Mouse (Mus musculus) right cerebral cortex, postnatal 14 days (tissue): Measurements from ENCODE around the gene Gm9913.
A peak's percentile ranks its signal among the peaks of the same experiment; 100 is the strongest.

Source experiments
- DNase-seq: peaks from one replicate; pipeline ENCODE4 v3.0.0; 2022

Gene Gm9913

DNA sequence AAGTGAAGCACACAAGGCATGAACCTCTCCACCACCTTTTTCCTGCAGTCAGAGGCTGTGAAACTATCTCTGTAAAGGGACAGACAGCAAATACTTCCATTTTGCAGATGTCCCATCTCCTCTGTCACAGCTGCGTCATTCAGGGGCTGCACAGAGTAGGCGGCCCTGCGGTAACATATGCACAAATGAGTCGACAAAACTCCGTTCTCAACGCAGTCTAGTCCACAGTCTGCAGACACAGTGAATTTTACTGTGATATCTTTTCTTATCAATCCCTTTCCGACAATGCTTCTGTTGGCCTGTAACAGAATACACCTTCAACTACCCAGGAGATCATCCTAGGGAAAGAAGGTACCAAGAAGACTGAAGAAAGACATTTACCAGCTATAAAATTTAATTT is 6.7 kb upstream of the Gm9913 start:
- DNase-seq = no peak

DNA sequence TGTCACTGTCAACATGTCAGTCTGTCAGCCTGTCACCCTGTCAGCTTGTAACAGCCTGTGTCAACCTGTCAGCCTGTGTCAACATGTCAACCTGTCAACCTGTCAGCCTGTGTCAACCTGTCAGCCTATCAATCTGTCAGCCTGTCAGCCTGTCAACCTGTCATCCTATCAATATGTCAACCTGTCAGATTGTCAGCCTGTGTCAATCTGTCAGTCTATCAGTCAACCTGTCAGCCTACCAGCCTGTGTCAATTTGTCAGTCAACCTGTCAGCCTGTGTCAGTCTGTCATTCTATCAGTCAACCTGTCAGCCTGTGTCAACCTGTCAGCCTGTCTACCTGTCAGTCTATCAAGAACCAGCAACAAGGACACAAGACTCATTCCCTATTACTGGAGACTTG is 3.4 kb upstream of the Gm9913 start:
- no peak for DNase-seq

DNA sequence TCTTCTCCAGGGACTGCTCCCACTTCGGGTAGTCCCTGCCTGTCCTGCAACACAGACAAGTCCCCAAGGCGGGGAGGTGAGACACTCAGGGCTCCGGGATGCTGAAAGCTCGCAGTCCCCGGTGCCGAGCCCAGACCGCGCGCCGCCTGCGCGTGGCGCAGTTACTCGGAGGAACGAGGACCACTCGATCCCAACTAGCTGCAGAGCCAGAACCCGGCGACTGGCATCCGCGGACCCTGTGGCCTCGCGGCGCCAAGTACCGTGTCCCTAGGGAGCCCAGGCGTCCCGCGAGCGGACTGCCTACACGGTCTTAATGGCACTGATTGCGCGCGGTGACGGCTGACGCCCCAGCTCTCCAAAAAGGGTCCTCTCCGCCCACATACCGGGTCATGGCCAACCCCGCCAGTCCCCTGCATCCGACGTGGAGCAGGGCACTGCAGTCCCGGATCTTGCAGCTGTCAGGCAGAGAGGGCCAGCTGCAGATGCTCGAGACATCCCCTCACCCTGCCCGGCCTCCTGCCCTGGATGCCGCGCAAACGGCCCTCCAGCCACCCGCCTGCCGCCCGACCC is 942 bp downstream of the Gm9913 start:
- DNase-seq = peak; percentile 69

DNA sequence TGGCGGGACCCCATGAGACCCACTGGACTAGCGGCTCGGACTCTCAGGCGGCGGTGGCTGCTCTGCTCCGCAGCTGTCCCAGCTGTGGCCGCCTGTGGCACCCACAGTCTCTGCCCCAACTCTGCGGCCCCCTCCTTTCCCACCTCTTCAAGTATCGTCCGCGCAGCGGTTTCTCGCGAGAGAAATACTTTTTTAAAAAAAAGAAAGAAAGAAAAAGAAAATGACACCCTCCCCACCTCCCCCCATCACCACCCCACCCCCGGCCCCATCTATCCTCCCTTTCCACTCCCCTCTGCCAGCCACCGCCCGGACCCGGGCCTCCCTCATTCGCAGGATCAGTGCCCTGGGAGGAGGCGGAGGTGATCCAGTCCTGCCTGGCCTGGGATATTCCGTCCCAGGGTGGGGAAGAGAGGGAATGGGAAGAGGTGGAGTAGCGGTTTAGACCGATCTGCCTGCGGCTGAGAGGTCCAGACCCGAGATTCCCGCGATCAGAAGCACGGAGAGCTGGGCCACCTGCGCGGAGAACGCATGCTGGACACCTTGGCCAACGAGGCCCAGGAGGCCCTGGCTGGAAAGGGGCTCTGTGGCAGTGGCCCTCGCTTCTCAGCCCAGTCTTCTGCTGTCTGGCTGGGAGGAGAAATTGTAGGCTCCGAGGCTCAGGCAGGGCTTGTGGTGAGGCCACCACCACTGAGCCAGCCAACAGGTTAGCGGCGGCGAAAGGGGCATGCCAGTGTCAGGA is 1.6 kb downstream of the Gm9913 start:
- DNase-seq = peak; percentile 62

DNA sequence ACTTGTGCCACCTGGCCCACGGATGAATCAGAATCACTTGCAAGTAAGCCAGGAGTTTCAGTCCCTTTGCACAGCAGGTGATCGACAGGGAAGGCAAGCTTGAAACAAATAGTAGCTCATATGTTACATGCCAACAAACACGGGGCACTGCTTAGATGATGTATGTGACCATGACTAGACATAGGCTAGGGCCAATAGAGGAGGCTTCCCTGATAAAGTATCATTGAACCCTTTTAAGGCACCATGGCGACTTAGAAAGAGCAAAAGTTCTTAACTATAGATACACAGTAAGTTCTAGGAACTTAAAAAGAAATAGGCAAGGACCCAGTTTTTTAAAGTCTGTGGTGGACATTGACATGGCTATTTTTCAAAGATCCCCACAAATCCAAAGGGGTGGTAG is 3.0 kb downstream of the Gm9913 start, which contains the start of gene Fbn1:
Fbn1 (minus strand) TSS at position 101 of the 400 bp plus-strand sequence.
- no peak for DNase-seq

DNA sequence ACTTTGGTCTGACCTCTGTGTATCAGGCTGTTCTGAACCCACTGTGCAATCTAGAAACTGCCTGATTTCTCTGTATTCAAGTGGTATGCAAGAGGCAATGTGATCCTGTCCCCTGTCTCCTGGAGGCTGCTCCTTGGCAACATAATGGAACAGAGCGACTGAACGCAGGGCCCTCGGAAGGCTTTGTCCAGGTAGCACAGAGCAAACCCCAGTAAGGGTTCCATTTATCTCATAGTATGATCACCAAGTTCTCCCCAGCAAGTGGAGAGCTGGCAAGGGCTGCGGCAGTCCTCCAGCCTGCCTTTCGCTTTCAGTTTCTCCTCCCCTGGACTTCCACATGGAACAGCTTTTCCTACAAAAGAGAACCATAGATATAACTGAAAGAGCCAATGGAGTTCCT is 3.5 kb downstream of the Gm9913 start:
- DNase-seq = no peak

DNA sequence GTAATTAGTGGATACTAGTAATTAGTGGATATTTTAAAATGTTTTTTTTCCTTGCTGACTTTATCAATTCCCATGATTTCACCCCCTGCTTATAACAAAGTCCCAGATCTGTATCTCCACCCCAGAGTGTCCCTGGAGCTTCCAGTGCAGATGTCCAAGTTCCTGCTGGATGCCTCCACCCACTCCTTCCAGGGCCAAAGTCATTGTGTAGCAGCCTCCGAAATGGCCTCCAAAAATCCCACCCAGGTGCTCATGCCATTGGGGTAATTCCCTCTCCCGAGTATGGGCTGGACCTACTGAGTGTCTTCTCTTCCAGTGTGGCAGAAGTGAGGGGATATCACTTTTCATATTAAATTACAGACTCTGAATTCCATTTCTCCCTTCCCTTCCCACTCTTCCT is 5.9 kb downstream of the Gm9913 start:
- no peak for DNase-seq

DNA sequence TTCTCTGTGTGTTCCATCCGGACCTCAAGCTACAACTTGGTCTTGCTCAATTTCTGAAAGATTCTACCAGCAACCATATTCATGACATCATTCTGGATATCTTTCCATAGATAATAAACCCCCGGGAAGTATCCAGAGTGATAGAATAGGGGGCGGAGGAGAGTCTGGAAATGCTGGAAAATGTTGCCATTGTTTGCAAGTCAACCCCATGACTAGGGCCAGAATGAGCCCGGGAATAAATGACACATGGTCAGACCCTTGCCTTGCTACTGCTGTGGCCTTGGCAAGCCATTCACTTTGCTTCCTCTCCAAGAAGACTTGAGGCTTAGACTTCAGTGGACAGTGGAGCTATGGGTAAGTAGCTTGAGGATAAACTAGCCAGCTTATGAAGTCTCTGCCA is 7.0 kb downstream of the Gm9913 start:
- DNase-seq = no peak

DNA sequence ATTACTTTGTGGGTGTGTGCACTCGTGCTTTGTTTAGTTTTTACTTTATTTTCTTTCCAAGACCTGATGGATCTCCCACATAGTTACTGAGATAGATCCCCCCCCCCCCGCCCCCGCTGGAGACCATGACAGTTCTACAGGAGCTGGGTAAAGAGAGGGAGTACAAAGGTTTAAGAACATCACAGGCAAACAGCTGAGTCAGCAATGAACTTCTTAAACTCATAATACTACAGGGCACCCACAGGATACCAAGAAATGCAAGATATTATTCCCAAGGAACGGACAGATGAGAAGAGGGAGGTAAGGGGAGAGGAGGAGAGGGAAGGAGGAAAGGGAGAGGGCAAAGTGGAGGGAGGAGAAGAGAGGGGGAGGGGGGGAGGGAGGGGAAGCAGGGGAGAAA is 7.7 kb downstream of the Gm9913 start:
- DNase-seq = no peak

DNA sequence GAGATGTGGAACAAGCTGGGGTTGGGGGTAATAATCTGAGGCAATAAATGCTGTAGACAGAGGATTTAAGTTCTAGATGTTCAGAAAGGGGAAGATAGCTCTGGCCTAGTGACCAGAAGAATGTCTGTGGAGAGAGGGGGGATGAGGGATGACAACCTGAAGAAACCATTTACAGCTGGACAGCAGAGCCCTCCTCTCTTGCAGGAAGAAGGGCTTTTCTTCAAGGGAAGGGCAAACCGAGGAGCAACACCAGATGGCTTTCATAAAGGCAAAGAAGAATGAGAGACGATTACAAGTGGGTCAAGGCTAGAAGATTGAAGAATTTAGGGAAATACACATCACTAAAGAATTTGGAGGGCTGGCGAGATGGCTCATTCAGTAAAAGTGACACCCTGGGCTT is 9.5 kb downstream of the Gm9913 start:
- DNase-seq = no peak

DNA sequence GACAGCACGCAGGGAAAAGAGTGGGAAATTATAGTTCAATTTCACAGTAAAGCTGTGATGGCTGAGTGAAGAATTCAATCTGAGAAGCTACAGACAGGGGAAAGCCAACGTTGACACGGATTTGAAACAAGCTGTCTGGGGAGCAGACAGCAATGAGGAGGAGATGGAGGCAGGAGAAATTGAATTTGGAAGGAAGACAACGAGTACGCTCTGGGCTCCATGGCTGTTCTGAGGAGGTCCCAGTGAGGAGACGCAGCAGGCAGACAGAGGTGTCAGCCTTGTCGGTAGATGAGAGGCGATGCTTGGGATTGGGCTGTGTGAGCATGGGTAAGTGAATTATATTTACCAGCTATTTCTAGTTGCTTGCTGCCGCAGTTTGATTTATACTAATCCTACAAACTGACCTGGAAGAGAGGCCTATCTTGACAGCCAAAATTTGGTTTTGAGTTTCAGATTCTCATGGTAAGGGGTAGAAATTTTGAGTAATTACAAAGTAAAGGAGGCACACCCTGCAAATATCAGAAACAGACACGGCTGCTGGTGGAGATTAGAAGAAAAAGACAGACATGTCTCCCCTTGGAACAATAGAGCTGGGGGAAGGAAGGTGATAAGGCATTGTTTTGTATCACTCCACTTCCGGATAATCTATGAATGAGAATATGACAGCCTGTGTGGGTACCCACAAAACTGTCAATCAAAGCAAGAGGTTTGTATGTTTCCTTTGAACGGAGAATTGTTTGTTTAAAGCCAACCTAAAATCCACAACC is 10.6 kb downstream of the Gm9913 start:
- peak; percentile 13 for DNase-seq

DNA sequence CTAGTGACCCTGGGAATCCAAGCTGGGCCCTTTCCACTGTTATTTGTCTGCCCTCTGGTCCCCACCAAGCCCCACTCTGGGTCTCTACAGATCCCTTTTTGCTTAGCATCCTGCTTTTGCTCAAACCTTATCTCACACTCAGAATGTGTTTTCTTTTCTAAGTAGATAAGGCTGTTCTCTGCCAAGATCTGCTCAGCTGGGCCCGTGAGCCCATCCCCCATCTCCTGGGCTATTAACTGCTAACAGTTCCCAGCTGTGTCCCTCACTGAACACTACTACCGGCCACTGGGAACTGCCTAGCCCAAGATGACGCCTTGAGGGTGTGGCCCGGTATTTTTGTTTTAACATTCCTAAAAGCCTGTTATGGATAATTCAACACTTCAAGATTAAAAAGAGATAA is 11.7 kb downstream of the Gm9913 start:
- no peak for DNase-seq

DNA sequence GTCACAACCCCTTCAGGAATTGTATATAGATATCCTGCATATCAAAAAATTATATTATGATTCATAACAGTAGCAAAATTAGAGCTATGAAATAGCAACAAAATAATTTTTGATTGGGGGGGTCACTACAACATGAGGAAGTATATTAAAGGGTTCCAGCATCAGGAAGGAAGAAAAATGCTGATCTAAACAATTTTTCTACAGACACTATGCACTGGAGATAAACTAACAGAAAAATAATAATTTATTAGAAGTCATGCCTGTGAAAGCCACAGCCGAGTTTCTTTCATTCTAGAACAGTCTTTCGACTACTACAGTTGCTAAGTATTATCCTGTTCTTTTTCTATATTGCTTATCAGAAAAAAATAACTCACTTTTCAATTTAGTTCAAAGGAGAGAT is 20.6 kb downstream of the Gm9913 start:
- no peak for DNase-seq

DNA sequence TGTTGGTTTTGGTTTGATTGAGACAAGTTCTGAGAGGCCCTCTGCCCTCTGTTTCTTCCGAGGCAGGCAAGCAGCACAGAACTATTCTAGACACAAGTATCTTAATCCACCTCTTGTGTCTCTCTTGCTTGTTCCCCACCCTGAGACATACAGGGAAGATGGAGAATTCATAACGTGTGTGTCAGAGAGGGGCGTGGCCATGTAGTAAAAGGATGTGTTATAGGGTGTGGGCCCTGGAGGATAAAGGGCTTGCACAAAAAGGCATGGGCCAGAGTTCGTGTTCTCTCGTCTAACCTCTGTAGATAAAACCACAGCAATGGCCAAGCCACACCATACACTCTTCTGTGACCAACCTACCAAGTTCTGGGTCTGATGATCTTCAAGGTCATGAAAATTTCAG is 21.7 kb downstream of the Gm9913 start:
- no peak for DNase-seq

DNA sequence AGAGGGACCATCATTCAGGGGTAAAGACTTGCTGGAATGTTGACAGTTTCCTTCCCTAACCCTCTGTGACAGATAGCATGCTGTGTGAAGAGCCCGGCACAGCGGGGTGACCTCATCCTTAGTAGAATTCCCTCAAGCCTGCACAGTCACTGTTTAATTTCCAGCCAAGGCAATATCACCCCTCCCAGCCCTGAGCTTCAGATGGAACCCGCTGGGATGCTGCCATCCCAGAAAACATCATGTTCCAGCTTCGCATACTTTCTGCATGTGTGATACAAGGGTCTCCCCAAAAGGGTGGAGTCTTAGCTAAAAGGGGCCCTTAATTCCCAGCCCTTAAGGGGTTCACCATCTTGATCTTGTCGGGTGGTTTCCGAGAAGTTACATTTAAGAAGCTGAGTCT is 25.8 kb downstream of the Gm9913 start:
- DNase-seq = no peak

DNA sequence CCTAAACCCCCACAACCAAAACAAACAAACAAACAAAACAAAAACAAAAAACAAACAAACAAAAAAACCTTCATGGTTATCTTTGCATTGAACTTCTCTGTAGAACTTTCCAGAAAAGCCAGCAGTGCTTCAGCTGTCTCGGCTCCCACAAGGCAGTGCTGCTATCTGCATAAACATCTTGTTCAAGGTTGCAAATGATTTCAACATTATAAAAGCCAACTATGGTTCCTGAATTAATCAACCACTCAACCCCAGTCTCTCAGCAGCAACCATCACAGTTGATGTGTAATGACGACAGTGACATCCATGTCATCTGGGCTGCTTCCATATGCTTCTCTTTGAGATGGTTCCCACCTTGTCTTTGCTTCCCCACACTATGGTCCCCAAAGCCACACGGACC is 34.8 kb downstream of the Gm9913 start:
- no peak for DNase-seq

DNA sequence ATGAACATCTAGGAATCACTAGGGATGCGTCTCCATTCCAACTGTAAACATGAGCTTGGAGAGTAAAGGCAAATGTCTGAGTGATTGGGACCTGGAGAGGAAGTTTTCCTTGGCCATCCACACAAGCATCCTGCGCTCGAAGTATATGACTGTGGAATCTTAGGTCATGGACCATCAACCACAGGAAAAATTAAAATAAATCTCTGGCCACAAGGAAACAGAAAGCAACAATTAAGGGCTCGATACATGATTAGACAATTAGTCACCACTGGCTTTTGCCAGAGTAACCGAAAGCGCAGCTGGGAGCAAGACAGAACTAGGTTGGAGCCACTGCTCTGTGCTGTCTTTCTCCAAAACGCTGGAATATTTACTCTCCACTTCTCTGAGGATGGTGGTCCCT is 35.7 kb downstream of the Gm9913 start:
- no peak for DNase-seq

DNA sequence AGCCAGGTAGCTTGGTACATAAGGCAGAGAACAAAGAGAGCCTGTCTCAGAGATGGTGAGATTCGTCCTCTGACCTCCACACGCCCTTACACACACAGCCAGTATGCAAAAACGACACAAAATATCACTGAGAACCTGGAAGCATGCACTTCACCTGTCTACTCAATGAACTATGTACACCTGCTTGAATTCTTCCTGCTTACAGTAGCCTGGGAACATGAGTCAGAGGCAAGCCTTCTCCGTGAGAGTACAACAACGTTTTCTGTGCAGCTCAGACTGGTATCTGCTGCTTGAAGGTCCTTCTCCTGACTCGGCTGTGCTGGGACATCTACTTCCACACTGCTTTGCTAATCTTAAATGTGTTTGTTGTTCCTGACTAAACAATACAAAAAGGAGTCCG is 36.6 kb downstream of the Gm9913 start:
- DNase-seq = no peak

DNA sequence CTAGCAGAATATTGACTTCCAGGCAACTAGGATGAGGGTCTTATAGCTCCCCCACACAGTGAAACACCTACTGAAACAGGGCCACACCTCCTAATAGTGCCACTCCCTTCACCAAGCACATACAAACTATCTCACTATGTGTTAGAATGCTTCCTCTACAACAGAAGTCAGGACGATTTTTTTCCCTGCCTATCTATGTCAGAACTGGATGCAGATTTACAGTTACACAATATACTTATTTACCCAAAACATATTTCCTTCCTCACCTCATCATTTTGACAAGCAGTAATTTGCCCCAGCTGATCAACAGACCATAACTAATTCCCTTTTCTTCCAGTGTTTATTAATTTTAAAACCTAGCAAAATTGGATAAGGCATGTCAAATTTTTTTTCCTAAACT is 38.8 kb downstream of the Gm9913 start:
- DNase-seq = no peak

DNA sequence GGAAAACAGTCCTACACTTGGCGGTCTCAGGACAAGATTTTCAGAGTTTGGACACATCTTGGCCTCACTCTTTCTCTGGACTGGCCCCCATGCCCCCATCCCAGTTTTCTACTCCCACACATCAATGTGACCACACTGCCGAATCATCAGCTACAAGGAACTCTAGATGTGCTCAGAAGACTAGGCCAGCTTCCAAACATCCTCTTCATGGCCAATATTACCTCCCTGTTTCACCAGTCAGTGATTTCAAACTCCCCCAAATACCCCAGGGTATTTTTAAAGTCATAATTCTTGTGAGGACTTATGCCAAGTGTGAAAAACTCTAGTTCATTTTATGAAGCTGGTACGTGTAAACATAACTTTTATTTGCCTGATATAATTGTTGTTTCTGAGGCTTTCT is 40.1 kb downstream of the Gm9913 start:
- DNase-seq = no peak

DNA sequence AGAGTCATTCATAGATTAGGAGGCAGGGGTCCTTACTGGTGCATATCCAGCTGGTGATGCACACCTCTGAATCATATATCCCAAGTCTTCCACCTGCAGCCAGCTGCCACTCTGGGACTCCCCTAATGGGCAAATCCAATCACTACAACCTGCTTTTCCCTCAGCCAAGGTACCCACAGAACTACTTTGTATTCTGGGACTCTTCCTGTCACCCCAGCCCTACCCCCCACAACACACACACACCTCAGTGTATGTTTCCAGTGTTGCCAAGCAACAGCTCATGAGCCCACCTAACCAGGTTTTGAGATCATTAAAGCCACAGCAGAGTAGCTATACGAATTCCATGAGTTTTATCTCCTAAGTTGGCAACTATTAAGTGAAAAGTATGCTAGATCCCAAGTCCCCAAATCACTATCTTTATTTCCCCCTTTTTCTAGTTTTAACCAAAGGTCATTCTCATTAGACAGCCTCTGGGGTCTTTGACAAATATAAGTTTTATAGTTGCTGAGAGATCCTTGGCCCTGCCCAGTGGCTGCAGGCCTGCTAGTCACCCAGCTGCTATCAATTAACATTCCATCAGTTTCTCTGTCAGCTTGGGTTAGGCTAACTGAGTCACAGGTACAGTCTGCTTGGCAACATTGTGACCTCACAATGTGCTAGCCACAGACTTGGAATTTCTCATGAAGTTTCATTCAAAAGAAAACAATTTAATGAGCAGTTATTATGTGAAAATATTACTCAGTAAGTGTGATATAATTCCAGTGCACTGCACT is 44.1 kb downstream of the Gm9913 start:
- DNase-seq = no peak

DNA sequence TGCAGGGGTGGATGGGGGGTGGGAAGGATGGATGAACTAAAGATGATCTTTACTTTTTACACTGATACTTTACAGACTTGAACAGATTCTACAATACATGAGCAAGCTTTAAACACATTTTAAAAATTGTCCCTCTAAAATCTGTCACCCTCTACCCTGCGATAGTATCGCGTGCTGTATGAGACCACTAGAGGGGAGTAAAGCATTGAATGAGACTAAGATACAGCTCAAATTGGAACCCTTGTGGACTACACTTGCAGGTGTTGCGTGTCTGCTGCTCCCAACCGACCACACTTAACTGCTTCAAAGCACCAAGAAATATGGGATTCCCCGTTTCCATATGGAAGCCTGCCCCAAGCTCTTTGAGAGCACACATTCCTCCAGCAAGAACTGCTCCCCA is 50.9 kb downstream of the Gm9913 start:
- DNase-seq = no peak
